Mouse (Mus musculus): Measurements from ENCODE around the gene Usp54.
A peak's percentile ranks its signal among the peaks of the same experiment; 100 is the strongest.

DNA sequence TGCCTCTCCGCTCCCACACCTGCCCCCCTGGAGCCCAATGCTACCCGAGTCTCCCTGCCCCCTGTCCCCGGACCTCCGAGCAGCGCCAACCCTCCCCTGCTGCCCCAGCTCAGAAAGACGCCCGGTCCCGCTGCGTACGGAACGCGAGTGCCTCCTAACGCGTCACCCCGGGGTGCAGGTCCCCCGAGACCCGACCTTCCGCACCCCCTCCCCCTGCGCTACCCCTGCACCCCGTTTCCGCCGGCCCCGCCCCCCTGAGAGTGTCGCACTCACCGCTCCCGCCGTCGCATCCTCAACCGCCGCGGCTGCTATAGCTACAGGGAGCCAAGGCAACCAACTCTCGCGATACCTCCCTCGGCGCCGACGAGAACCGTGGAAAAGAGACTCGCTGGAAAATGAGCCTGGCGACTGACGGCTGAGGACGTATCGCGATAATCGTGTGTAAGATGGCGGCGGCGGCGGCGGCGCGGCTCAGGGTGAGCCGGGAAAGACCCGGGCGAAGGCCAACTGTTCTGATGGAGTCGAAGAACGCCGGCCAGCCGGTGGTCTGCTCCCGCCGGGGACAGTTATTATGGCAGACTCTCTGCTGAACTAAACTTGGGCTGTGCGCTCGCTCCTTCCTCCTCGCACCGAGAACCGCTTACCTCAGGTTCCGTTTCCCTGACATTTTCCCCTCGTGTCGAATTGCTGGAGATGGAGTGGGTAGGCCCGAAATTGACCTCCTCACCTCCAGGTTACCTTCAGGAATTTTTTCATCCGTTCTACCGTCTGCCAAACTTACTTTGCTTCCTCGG is at the start of gene Usp54:
- TF ChIP-seq EP300 (IDR thresholded peaks at IDR 0.05; ENCODE audit: low read depth) (peak; percentile 79), CTCF (IDR thresholded peaks at IDR 0.05; ENCODE audit: low read depth) (no peak)
